Mouse (Mus musculus) midbrain, embryonic 15.5 days (tissue): ENCODE data around the gene Ceacam15. TPM values are rescaled to one million over a fixed set of nuclear protein-coding genes. Genes with fewer than 3 reads are reported as not detected.
"Not testable (repeated sequence)": the region's sequence is repeated elsewhere in the genome, so short reads cannot be mapped to it uniquely, and the experiment has no call there.

ENCODE experiments used
- ATAC-seq: fragments of 200-750 bp; cut with Nextera tagmentation; replicated peaks from 2 replicates; pipeline ENCODE4 v1.8.0; 2017; ENCODE audit warnings: moderate TSS enrichment
- H3K27ac ChIP-seq: fragments of 300-500 bp; sonication (generic); 2 replicates; pipeline ENCODE4 v1.5.1; 2015; ENCODE audit warnings: mild to moderate bottlenecking, inconsistent platforms
- H3K27me3 ChIP-seq: fragments of 300-500 bp; sonication (generic); replicated peaks from 2 replicates; pipeline ENCODE4 v1.6.1; 2015; ENCODE audit warnings: inconsistent platforms
- H3K36me3 ChIP-seq: fragments of 300-500 bp; sonication (generic); replicated peaks from 2 replicates; pipeline ENCODE4 v1.6.1; 2015; ENCODE audit warnings: inconsistent platforms
- H3K4me1 ChIP-seq: fragments of 300-500 bp; sonication (generic); 2 replicates; pipeline ENCODE4 v1.6.1; 2015; ENCODE audit warnings: inconsistent platforms
- H3K4me2 ChIP-seq: fragments of 300-500 bp; sonication (generic); 2 replicates; pipeline ENCODE4 v1.6.1; 2015; ENCODE audit warnings: inconsistent platforms, mild to moderate bottlenecking, moderate library complexity
- H3K4me3 ChIP-seq: fragments of 300-500 bp; sonication (generic); 2 replicates; pipeline ENCODE4 v1.5.1; 2015; ENCODE audit warnings: mild to moderate bottlenecking, inconsistent platforms
- H3K9ac ChIP-seq: fragments of 300-500 bp; sonication (generic); 2 replicates; pipeline ENCODE4 v1.6.1; 2015; ENCODE audit warnings: mild to moderate bottlenecking, inconsistent platforms
- H3K9me3 ChIP-seq: fragments of 300-500 bp; sonication (generic); 2 replicates; pipeline ENCODE4 v1.6.1; 2016; ENCODE audit warnings: inconsistent platforms
- WGBS: fragments of 180-500 bp; shearing (Covaris S2); methylation state at CpG from one replicate; pipeline ENCODE4 v1.1.7; 2015; ENCODE audit warnings: mixed read lengths; 5-methylcytosine and 5-hydroxymethylcytosine counted together
- polyA plus RNA-seq: library from polyadenylated mRNA; unstranded; fragments of >200 nt; fragmentation: Nextera tagmentation; extraction: Ambion mirVana; gene quantifications from 2 replicates; pipeline ENCODE4 v1.2.1, GENCODE M21; 2015

Ceacam15 gene
- polyA plus RNA-seq, 1 experiment from 2014 or later: not detected

GRCm38 (mm10) chr7:16680194-16680593, 4.7 kb upstream of the Ceacam15 start:
- not testable (repeated sequence) for H3K27me3 ChIP-seq, H3K4me1 ChIP-seq, H3K27ac ChIP-seq, H3K4me2 ChIP-seq, H3K4me3 ChIP-seq, ATAC-seq, H3K36me3 ChIP-seq, H3K9ac ChIP-seq, H3K9me3 ChIP-seq
- WGBS: 48% methylated on average over 3 of the region's 3 CpGs

DNA sequence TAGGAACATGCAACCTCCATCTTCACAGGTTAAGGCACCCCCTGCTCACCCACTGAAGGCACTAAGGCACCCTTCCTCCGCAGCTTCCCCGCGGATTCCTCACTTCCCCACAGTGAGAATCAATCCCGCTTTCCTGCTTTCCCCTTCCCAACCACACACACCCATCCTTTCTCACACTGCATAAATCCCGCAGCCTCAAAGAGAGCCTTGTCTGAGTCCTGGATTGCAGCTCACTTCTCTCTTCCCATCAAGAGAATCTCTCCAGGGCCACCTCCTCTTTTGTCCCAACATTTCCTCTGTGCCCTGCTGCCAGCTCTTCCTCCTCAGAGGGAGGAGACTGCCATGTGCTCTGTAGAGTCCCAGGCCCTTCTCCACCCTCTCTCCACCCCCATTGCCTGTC, 806 bp downstream of the Ceacam15 start:
- H3K36me3 ChIP-seq, H3K4me1 ChIP-seq, H3K27ac ChIP-seq, ATAC-seq, H3K4me2 ChIP-seq, H3K9ac ChIP-seq, H3K4me3 ChIP-seq, H3K27me3 ChIP-seq, H3K9me3 ChIP-seq: not testable (repeated sequence)
- 55% methylated on average over 5 of the region's 5 CpGs for WGBS

- H3K27me3 ChIP-seq: no peaks in the 10 kb centered on the region
- no peaks in the 10 kb centered on the region for H3K9me3 ChIP-seq
- H3K4me1 ChIP-seq: no peaks in the 10 kb centered on the region
- ATAC-seq: no peak
- WGBS: 63% methylated on average over 1 of the region's 1 CpGs
- no peaks in the 10 kb centered on the region for H3K36me3 ChIP-seq
- H3K9ac ChIP-seq: no peak overlapping the region
- H3K4me3 ChIP-seq: no peak overlapping the region
- no peak overlapping the region for H3K27ac ChIP-seq
- no peak overlapping the region for H3K4me2 ChIP-seq
Observed at GRCm38 (mm10) chr7:16673823-16674222, 1.7 kb downstream of the Ceacam15 start.

DNA sequence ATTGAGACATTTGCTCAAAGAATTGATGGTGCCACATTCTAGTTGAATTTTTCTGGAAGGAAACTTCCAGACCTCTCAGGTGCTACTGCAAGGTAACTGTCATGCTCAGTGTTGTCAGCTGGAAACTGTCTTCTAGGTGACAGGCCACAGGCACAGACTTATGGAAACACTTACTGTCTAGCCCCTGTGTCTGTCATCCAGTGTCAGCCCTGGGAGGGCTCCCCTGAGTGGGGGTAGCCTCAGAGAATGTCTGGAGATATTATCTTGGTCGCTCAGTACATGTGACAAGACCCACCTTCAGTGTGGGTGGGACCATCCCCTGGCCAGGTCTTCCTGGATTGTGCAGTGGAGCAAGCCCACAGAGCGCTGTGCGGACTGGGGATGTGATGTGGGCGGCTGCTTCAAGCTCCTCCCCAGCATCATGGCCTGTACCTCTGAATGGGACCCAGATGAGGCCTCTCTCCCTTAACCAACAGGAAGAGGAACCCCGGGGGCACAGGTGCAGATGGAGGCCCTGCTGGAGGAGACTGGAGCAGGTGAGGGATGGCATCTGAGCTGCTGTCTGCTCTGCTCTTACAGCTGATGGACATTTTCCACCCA, 7.1 kb downstream of the Ceacam15 start:
- H3K4me3 ChIP-seq, H3K4me1 ChIP-seq, H3K27me3 ChIP-seq, H3K27ac ChIP-seq, ATAC-seq, H3K4me2 ChIP-seq, H3K9ac ChIP-seq, H3K36me3 ChIP-seq, H3K9me3 ChIP-seq: not testable (repeated sequence)
- WGBS: 80% methylated on average over 5 of the region's 5 CpGs

- Histone ChIP-seq H3K9ac (no peak overlapping the region), H3K27ac (no peak overlapping the region), H3K4me2 (no peak overlapping the region), H3K27me3 (no peaks in the 10 kb centered on the region), H3K9me3 (no peaks in the 10 kb centered on the region), H3K36me3 (no peaks in the 10 kb centered on the region), H3K4me1 (no peaks in the 10 kb centered on the region), H3K4me3 (no peak overlapping the region)
- 69% methylated on average over 12 of the region's 12 CpGs for WGBS
- no peak for ATAC-seq
Observed at GRCm38 (mm10) chr7:16644260-16644659, 31.2 kb downstream of the Ceacam15 start.

GRCm38 (mm10) chr7:16643106-16643505, 32.4 kb downstream of the Ceacam15 start:
- H3K9ac ChIP-seq, H3K4me3 ChIP-seq, H3K9me3 ChIP-seq, H3K36me3 ChIP-seq, H3K4me2 ChIP-seq, H3K4me1 ChIP-seq, H3K27me3 ChIP-seq, H3K27ac ChIP-seq, ATAC-seq: not testable (repeated sequence)
- WGBS: 77% methylated on average over 4 of the region's 4 CpGs

DNA sequence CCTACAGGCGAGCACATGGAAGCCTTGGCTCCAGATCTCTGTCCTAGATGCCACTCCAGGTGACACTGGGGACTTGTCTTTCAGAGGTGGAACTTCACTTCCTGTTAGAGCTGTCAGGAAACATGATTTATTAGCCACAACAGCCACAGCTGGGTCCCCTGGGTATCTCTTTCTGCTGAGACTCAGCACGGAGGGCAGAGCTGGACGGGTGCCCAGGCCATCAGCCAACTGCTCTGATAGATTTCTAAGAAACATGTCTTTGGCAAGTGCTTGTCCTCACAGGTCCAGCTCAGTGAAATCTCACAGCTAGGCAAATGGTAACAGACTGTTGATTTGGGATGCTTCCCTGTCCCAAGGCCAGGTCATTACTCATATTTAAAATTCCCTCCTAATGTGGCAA, 36.5 kb downstream of the Ceacam15 start:
- H3K4me1 ChIP-seq: no peaks in the 10 kb centered on the region
- no peak overlapping the region for H3K4me3 ChIP-seq
- no peak overlapping the region for H3K9ac ChIP-seq
- H3K27ac ChIP-seq: no peak overlapping the region
- WGBS: 77% methylated on average over 3 of the region's 3 CpGs
- no peak for ATAC-seq
- no peaks in the 10 kb centered on the region for H3K36me3 ChIP-seq
- no peaks in the 10 kb centered on the region for H3K27me3 ChIP-seq
- no peaks in the 10 kb centered on the region for H3K9me3 ChIP-seq
- H3K4me2 ChIP-seq: no peak overlapping the region

DNA sequence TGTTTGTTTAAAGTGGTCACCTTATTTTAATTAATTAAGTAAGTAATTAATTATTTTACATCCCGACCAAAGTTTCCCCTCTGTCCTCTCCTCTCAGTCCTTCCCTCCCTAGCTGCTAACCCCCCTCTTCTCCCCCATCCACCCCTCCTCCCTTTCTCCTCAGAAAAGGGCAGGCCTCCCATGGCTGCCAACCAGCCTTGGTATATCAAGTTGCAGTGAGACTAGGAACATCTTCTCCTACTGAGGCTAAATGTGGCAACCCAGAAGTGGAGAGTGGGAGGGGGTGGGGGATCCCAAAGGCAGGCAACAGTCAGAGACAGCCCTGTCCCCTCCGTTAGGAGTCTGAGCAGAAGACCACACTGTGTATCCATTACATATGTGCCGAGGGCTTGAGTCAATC, 40.4 kb downstream of the Ceacam15 start:
- 66% methylated on average over 3 of the region's 3 CpGs for WGBS
- Histone ChIP-seq H3K4me2 (no peak overlapping the region), H3K4me3 (no peak overlapping the region), H3K27me3 (no peaks in the 10 kb centered on the region), H3K4me1 (no peaks in the 10 kb centered on the region), H3K36me3 (no peaks in the 10 kb centered on the region), H3K9me3 (no peaks in the 10 kb centered on the region), H3K9ac (no peak overlapping the region), H3K27ac (no peak overlapping the region)
- no peak for ATAC-seq

DNA sequence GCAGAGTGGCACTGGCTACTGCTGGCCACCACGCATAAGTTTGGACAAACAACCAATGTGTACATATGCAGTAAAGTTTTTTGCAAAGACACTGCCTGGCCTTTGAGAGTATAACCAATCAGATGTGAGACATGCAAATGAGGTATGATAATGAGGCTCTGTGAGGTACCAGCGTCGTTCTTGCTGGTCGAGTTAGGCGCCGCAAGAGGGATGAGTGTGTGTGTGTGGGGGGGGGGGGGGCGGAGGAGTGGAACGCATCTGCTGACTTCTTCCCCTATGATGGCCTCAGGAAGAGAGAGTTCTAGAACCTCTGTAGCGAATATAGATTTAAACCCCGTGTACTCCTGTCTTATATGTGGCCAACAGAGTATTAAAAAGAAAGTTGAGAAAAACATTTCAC, 41.6 kb downstream of the Ceacam15 start:
- not testable (repeated sequence) for H3K9ac ChIP-seq, H3K4me3 ChIP-seq, H3K4me1 ChIP-seq, ATAC-seq, H3K9me3 ChIP-seq, H3K27ac ChIP-seq, H3K36me3 ChIP-seq, H3K4me2 ChIP-seq, H3K27me3 ChIP-seq
- WGBS: 14% methylated on average over 10 of the region's 10 CpGs

GRCm38 (mm10) chr7:16631932-16632331, 43.6 kb downstream of the Ceacam15 start:
- ATAC-seq: no peak
- 70% methylated on average over 4 of the region's 4 CpGs for WGBS

DNA sequence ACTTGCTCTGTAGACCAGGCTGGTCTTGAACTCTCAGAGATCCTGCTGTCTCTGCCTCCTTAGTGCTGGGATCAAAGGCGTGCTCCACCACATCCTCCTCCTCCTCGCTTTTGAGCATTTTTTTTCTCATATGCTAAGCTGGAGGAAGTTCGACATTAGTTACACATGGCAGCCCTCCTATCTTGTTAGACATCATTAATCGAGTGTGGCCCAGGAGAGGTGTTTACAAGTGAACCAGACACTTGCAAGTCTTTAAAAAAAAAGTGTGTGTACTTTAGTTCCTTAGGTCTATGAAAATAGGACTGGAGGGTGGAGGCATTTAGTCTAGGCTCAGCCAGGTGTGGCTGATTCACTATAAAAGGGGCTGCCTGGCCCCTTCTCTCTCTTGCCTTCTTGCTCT, 44.5 kb downstream of the Ceacam15 start:
- no peak for ATAC-seq
- H3K9ac ChIP-seq: no peak overlapping the region
- H3K4me2 ChIP-seq: no peak overlapping the region
- H3K4me1 ChIP-seq: peaks cover 3% of the 10 kb centered on the region
- no peaks in the 10 kb centered on the region for H3K27me3 ChIP-seq
- no peak overlapping the region for H3K4me3 ChIP-seq
- no peak overlapping the region for H3K27ac ChIP-seq
- 86% methylated on average over 4 of the region's 4 CpGs for WGBS
- no peaks in the 10 kb centered on the region for H3K36me3 ChIP-seq
- H3K9me3 ChIP-seq: no peaks in the 10 kb centered on the region

More at GRCm38 (mm10) chr7:16631932-16632331, 43.6 kb downstream of the Ceacam15 start:
- H3K4me1 ChIP-seq: peaks cover 3% of the 10 kb centered on the region
- H3K9me3 ChIP-seq: no peaks in the 10 kb centered on the region
- no peaks in the 10 kb centered on the region for H3K27me3 ChIP-seq
- H3K9ac ChIP-seq: no peak overlapping the region
- no peak overlapping the region for H3K27ac ChIP-seq
- no peaks in the 10 kb centered on the region for H3K36me3 ChIP-seq
- H3K4me3 ChIP-seq: no peak overlapping the region
- no peak overlapping the region for H3K4me2 ChIP-seq

DNA sequence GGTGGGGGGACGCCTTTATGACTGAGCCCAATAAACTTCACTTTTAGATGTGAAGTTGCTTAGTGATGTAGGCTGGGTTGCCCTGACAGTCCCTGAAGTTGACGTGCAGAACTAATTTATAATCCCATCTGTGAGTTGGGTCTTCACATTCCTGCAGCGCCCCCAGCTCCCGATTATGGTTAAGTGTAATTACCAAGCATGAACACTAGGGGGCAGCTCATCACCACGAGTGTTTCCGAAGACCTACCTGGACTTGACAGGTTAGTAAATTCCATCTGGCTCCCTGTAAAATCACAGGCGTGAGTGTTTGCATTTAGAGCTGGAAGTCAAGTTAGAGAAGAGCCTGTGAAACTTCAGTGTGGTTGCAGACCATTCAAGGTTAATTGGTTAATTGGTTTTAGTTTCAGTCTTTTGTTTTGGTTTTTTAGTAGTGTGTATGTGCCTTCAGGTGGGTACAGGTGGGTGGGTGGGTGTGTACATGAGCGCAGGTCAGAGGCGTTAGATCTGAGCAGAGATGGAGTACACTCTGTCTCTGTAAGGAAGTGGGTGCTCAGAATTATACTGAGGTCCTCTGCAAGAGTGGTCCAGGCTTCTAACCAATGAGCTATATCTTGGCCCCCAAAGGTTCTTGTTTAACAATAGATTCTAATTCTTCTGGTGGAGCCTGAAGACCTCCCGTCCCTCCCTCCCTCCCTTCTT, 45.8 kb downstream of the Ceacam15 start:
- no peaks in the 10 kb centered on the region for H3K36me3 ChIP-seq
- peak; percentile 67 for ATAC-seq
- H3K4me1 ChIP-seq: peaks cover 3% of the 10 kb centered on the region
- no peaks in the 10 kb centered on the region for H3K27me3 ChIP-seq
- no peak overlapping the region for H3K4me3 ChIP-seq
- no peak overlapping the region for H3K9ac ChIP-seq
- 19% methylated on average over 10 of the region's 10 CpGs for WGBS
- H3K9me3 ChIP-seq: no peaks in the 10 kb centered on the region
- no peak overlapping the region for H3K4me2 ChIP-seq
- no peak overlapping the region for H3K27ac ChIP-seq

DNA sequence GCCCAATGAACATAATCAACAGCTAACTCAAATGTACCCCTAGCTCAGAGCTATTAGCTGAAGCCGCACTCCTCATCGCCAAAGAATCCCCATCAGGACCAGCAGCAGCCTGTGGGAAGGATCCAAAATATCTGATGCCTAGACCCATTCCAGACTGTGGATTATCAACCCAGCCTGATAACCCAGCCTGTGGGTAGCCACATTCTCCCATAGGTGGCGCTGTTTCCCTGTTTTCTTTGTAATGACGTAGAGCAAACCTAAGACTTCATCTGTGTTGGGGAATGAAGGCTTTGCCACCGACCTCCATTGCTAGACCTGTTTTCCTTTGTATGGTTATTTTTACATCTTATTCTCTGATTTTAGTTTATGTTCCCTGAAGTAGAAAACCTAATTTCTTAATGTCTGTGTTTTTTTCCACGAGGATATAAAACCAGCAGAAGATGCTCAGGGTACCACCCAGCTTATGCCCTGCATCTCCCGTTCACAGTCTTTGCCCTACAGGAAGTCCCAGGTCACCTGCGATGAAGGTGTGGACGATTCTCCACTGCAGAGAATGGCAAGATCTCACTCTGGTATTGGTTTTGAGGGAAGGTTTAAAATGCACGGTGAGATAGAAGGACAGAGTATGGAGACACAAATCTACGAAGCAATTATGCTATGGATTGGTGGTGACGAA, 47.3 kb downstream of the Ceacam15 start:
- H3K36me3 ChIP-seq: no peaks in the 10 kb centered on the region
- H3K4me3 ChIP-seq: no peak overlapping the region
- no peak overlapping the region for H3K27ac ChIP-seq
- 34% methylated on average over 12 of the region's 12 CpGs for WGBS
- peaks cover 3% of the 10 kb centered on the region for H3K4me1 ChIP-seq
- H3K9me3 ChIP-seq: no peaks in the 10 kb centered on the region
- H3K9ac ChIP-seq: peak overlapping the region; percentile 6; the same call in 1 of the 2 replicates
- H3K4me2 ChIP-seq: peak overlapping the region; percentile 29
- peak; percentile 84 for ATAC-seq
- H3K27me3 ChIP-seq: no peaks in the 10 kb centered on the region
